Mouse (Mus musculus): ENCODE measurements at regions not wholly inside any gene's neighbourhood (a gene's known extent, or its start where the extent isn't known, plus 50 kb on each side); places are given as distances from the start of the nearest gene placed in this dataset.

DNA sequence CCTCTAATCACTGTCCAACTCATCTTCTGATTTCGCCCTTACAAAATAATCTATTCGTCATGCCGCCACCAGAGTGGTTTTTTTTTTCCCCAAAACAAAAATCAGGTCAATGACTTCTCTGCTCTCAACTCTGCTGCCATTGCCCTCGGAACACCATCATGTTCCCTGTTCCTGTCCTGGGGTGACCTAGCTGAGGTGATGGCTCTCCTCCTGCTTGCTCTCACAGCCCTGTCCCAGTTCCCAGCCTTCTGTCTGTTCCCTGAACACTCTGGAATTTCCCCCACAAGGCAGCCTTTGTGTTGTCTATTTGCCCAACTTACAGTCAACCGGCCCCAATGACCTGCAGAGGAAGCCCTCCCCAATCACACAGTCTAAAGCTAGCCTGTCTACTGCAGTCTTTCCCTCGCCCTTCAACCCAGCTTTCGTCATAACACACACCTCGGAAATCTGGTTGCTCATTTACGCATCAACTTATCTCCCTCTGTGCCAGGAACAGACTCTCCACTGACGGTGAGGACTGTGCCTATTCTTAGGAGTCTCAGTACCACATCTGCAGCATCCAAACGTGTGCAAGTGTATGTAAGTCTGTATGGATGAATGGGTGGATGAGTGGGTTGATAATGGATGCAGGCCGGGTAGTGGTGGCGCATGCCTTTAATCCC is 53.2 kb upstream of the Grik3 start:
- TF ChIP-seq POLR2A (IDR thresholded peaks at IDR 0.05; ENCODE audit: insufficient read depth, low read depth, low read length): no peak
- TF ChIP-seq CTCF (IDR thresholded peaks at IDR 0.05; ENCODE audit: insufficient read depth, low read depth, low read length): no peak
